ENCODE assay signal across 16 mouse cellular contexts in genomic region chr14:75054455-75055343, GRCm38 (mm10). TPM values are rescaled to one million over a fixed set of nuclear protein-coding genes. Genes with fewer than 3 reads are reported as not detected.
DNase-seq lines count a peak whose midpoint lies in the region; ATAC-seq and TF ChIP-seq lines count a peak whose summit lies in the region.
"Had no signal": no experiment of that assay in that cellular context is flagged by ENCODE, and none has a peak within 500 bp of the region (broad histone marks: within the 10 kb centered on the region; RNA-seq: fewer than 3 reads in every experiment).

No protein-coding gene starts in this region.

- intact Hi-C loops in gastrocnemius, adult 2 months (cut with DNase I): no loop called here

- no peak overlapping the region for H3K4me2 ChIP-seq in liver, embryonic 12.5 days
- H3K4me2 ChIP-seq: limb, embryonic 12.5 days had no signal

- no peaks in the 10 kb centered on the region for H3K9me3 ChIP-seq in liver, embryonic 12.5 days (replicated peaks)
- H3K9me3 ChIP-seq: limb, embryonic 12.5 days had no signal

- H3K27ac ChIP-seq in liver, embryonic 12.5 days: no peak overlapping the region
- no peak overlapping the region for H3K27ac ChIP-seq in gastrocnemius, adult 2 months
- H3K27ac ChIP-seq: hindbrain, postnatal 0 days; left cerebral cortex, adult 2 months; limb, embryonic 12.5 days had no signal

- H3K4me1 ChIP-seq in liver, embryonic 12.5 days: peaks cover 32% of the 10 kb centered on the region
- H3K4me1 ChIP-seq: limb, embryonic 12.5 days had no signal

- TF ChIP-seq CTCF in gastrocnemius, adult 2 months (IDR thresholded peaks at IDR 0.05): no peak

- H3K9ac ChIP-seq in liver, embryonic 12.5 days: no peak overlapping the region
- H3K9ac ChIP-seq: limb, embryonic 12.5 days had no signal

- peak; percentile 21 for DNase-seq in kidney, adult 9 months
- DNase-seq in kidney, adult 11 months: no peak
- peak; percentile 29 for DNase-seq in urinary bladder, postnatal 14 days (ENCODE audit: low spot score)
- no peak for DNase-seq in urinary bladder, postnatal 25 days (ENCODE audit: low spot score)
- DNase-seq in yolk sac, embryonic 10.5 days (ENCODE audit: low spot score): peak; percentile 87
- DNase-seq in gastrocnemius, adult 2 months: no peak
- DNase-seq: cerebellum, postnatal 25 days; gastrocnemius, postnatal 25 days; retina, postnatal 1 day had no signal

- no peaks in the 10 kb centered on the region for H3K36me3 ChIP-seq in liver, embryonic 12.5 days
- H3K36me3 ChIP-seq: limb, embryonic 12.5 days had no signal

- H3K4me3 ChIP-seq in liver, embryonic 12.5 days: no peak overlapping the region
- no peak overlapping the region for H3K4me3 ChIP-seq in gastrocnemius, adult 2 months
- H3K4me3 ChIP-seq: erythroblast, embryonic 14.5 days; left cerebral cortex, adult 2 months; limb, embryonic 12.5 days had no signal

- 0 out of 2 replicates have a peak, but pooled peaks have one; percentile 31 for ATAC-seq in liver, embryonic 12.5 days
- ATAC-seq in megakaryocyte-erythroid progenitor cell, adult 5-6 weeks (replicated peaks; ENCODE audit: low FRiP score, low TSS enrichment, poor library complexity, severe bottlenecking): no peak
- ATAC-seq: hindbrain, postnatal 0 days; Patski had no signal

- no peaks in the 10 kb centered on the region for H3K27me3 ChIP-seq in liver, embryonic 12.5 days (replicated peaks)
- H3K27me3 ChIP-seq: limb, embryonic 12.5 days; Patski had no signal

- WGBS in liver, embryonic 12.5 days (ENCODE audit: insufficient replicate concordance): 51% methylated on average over 14 of the region's 14 CpGs

RNA-seq across cellular contexts. Expression of gene Rubcnl, which starts 38.9 kb away (rescaled TPM):
- polyA plus RNA-seq in liver, embryonic 12.5 days (2016; fragmentation: Nextera tagmentation; extraction: Ambion mirVana): 0.19 and 0.22 TPM in 2 replicates
- total RNA-seq in gastrocnemius, adult 2 months (2021): under 1 TPM; 0.08 to 0.18 TPM
- total RNA-seq in megakaryocyte-erythroid progenitor cell, adult 5-6 weeks (2014; fragmentation: Nextera tagmentation): 0.11 and 0.22 TPM in 2 replicates
- total RNA-seq in megakaryocyte-erythroid progenitor cell, adult 5-6 weeks (2017): 0.34 TPM in 1 of 2 replicates, not detected in the other

Comparison
In these comparisons a context has a peak if more than half of its experiments do, and no peak if none do; other contexts are left out.
1. DNase-seq: peak in kidney, adult 9 months (single experiment), urinary bladder, postnatal 14 days (single experiment) and yolk sac, embryonic 10.5 days (single experiment); none in kidney, adult 11 months (single experiment), urinary bladder, postnatal 25 days (single experiment) and gastrocnemius, adult 2 months (single experiment).